Mouse (Mus musculus): Measurements from ENCODE around the gene Acer1. TPM values are rescaled to one million over a fixed set of nuclear protein-coding genes. Genes with fewer than 3 reads are reported as not detected.
A peak's percentile ranks its signal among the peaks of the same experiment; 100 is the strongest.

Acer1 gene
- total RNA-seq (2015), result not detected in 2 replicates
- total RNA-seq (2017), result 0.04 TPM in 1 of 2 replicates, not detected in the other

- no peak for ATAC-seq (ENCODE audit: poor library complexity, severe bottlenecking)
These were observed at the start of gene Acer1 for GRCm38 (mm10) chr17:56982013-56982412. Acer1 (minus strand) TSS chr17:56982126.

DNA sequence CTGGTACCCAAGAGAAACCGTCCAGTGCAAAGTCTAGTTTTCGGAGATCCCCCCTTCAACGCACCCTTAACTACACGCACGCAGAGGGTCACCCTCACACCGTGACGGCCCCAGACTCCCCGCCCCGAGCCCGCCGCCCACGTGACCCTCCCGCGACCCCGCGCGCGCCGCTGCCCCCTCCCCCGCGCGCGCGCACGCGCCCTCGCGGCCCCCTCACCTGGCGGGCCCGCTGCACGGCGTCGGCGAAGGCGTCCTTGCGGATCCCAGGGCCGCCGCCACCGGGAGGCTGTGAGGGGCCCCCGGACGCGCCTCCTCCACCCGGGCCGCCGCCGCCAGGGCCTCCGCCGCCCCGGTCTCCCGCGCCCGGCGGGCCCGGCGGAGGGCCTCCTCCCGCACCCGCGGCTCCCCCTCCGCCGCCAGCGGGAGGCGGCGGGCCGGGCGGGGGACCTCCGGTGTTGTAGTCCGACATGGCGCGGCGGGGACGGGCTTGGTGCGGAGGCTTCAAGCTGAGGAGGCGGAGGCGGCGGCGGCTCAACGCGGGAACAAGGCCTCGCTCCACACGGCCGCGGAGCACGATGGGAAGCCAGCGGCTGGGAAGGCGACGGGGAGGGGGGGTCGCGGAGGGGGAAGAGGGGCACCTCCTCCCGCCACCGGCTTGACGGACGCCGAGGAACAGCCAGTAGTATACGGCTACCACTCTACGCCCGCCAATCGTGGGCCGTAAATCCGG lies 49.2 kb upstream of the Acer1 start, which contains the start of gene Khsrp:
Gene Khsrp, minus strand, starts transcription at position 592 of the 730 bp plus-strand sequence.
- no peak for ATAC-seq (ENCODE audit: poor library complexity, severe bottlenecking)

DNA sequence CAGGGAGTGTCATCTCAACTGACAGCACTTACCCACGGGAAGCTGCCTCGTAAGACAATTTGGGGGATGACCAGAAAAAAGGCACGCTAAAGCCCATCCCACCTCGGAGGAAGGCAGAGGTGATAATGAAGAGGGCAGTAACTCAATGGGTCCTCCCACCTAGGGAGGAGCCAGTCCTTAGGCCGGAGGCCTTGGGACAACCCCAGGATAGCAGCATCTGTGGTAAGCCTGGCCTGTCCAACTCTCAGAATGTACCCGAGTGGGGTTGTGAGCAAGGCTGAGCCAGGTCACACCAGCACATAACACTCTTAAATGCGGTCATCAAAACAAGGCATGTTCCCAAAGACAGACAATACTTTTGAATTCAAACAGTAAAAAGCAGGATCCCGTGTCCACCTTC lies 47.8 kb upstream of the Acer1 start:
- no peak for ATAC-seq (ENCODE audit: poor library complexity, severe bottlenecking)

GRCm38 (mm10) chr17:57027471-57027870 lies 45.5 kb upstream of the Acer1 start:
- ATAC-seq (ENCODE audit: poor library complexity, severe bottlenecking), result no peak

DNA sequence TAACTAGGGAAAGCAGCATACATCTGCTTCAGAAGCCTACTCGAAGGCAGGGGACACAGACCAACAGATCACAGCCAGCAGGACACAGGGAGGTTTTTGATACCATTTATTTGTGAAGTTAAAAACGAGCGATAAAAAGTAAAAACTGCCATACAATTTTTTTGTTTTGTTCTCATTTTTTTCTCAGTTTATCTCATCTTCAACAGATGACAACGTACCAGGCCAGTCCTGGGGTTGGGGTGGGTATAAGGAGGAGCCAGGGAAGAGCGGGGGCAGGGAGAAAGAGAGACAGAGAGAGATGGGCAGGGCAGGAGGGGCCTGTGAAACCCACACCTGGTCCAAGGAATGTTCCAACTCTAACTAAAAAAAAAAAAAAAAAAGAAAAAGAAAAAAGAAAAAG lies 39.0 kb upstream of the Acer1 start:
- no peak for ATAC-seq (ENCODE audit: poor library complexity, severe bottlenecking)

- ATAC-seq (ENCODE audit: poor library complexity, severe bottlenecking), result no peak
These were observed 37.8 kb upstream of the Acer1 start for GRCm38 (mm10) chr17:57019693-57020092.

DNA sequence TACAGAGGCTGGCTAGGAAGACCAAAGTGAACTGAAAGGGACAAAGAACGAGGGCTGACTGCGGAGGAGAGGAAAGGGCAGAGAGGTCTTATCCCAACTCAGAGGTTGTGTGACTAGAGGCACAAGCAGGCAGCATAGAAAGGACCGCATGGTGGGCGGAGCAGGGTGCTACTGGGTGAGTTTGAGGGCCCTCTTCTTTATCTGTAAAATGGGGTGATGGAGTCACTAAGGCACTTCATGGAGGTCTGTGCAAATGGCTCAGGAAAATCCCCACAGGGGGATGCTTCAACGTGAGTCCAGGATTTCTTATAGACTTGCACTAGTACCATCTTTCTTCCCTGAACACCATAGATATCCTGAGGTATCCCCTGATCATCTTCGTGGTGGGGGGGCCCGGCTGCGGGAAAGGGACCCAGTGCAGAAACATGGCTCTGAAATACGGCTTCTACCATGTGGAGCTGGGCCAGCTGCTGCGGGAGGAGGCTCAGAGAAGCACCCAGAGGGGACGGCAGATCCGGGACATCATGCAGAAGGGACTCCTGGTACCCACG lies 30.4 kb upstream of the Acer1 start:
- ATAC-seq (ENCODE audit: poor library complexity, severe bottlenecking), result no peak

GRCm38 (mm10) chr17:57011236-57012141 lies 29.6 kb upstream of the Acer1 start, which contains the start of the genes Gtf2f1 and Gm17949:
Gtf2f1 (minus strand) TSS chr17:57011288.
Gm17949 (plus strand) TSS chr17:57011469.
- ATAC-seq (ENCODE audit: poor library complexity, severe bottlenecking), result peak; percentile 86

DNA sequence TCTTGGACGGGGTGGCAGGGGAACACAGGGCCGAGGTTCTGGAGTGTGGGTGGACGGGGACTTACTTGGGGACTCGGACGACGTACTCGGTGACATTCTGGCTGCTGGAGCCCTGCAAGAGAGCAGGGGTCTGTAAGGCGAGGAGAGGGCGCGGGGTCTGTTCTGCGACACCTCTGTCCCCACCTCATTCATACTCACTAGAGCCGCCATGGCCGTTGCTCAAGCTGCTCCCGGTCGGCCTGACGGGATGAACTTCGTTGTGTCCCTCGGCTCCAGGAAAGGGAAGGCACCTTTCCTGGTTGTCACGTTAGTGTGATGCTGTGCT lies 28.9 kb upstream of the Acer1 start:
- ATAC-seq (ENCODE audit: poor library complexity, severe bottlenecking), result peak; percentile 61

GRCm38 (mm10) chr17:57007137-57007905 lies 25.4 kb upstream of the Acer1 start:
- no peak for ATAC-seq (ENCODE audit: poor library complexity, severe bottlenecking)

DNA sequence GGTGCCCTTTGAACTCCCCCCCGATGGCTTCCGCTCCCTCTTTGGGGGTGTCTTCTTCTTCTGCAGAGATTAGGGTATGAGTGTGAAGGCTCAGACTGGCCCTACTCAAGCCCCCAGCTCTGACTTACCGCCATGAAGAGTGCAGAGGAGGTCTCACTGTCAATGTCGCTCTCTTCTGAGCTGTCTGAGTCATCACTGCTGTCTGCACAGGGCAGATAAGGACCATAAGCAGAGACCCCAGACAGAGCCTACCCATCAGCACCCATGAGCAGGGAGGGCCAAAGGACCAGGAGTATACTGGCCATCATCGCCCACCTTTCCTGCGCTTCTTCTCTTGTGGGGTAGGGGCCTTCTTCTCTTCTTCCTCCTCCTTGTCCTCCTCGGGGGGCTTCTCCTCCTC lies 22.1 kb upstream of the Acer1 start:
- no peak for ATAC-seq (ENCODE audit: poor library complexity, severe bottlenecking)

GRCm38 (mm10) chr17:57001228-57001627 lies 19.3 kb upstream of the Acer1 start:
- ATAC-seq (ENCODE audit: poor library complexity, severe bottlenecking), result no peak

DNA sequence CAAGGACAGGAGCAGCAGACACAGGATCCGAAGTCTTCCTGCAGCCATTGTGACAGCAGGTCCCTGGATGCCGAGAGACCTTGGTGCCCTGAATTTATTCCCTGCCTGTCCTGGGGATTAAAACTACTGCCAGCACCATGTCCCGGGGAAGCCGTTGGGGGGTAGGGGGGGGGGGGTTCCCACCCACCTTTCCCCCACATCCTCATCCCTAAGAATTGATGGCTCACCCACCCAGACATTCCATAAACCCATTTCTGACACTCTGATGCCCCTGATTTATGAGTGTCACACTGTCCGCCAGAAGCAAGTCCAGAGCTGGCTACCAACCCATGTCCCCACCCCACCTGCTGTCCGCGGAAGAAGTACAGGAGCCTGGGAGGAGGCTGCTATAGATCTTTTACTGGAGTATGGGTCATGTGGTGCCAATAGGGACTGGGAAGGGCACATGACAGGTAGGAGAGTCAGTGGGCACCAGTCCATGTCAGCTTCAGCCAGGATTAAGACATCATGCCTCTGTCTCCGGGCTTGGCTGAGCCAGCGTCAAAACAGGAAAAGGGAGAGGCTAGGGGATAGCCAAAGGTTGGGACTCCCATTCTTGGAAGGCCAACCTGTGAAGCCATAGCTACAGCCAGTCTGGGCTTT lies 18.2 kb upstream of the Acer1 start, which contains the start of gene Pspn:
Gene Pspn, minus strand, starts transcription at position 51 of the 642 bp plus-strand sequence.
- ATAC-seq (ENCODE audit: poor library complexity, severe bottlenecking), result no peak

DNA sequence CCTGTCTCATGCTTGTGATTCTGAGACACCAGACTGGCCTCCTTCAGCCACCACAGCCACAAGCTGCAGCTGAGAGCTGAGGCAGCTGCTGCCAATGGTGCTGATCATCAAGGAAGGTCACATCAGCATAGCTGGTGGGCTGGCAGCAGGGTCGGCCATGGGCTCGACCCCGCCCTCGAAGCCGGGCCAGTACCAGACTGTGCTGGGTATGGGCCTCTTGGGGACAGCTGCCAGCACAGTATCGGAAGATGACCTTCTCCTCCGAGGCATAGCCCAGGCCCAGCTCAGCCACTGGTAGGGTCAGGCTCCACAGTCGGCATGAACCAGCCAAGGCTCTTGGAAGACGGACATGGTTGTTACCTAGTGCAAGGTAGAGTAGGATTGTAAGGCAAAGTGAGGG lies 17.5 kb upstream of the Acer1 start:
- no peak for ATAC-seq (ENCODE audit: poor library complexity, severe bottlenecking)

GRCm38 (mm10) chr17:56997029-56997667 lies 15.2 kb upstream of the Acer1 start, which contains the start of gene Alkbh7:
Alkbh7 (plus strand) TSS chr17:56997339.
- peak; percentile 98 for ATAC-seq (ENCODE audit: poor library complexity, severe bottlenecking)

DNA sequence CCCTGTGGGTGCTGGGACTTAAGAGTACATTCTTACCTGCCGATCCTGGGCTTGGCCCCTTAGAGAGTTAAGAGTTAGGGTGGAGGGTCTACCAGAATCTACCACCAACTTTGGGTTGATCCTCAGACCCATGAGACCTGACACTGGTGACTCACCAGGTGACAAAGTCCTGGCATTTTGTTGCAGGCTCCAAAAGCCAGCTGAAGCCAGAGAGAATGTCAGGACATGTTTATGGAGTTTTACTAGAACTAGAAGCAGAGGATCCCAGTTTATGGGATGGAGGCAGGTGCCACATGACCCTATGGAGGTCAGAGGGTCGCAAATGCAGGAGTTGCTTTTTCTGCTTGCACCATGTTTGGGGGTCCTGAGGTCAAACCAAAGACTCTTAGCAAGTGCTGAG lies 14.6 kb upstream of the Acer1 start:
- ATAC-seq (ENCODE audit: poor library complexity, severe bottlenecking), result no peak

- ATAC-seq (ENCODE audit: poor library complexity, severe bottlenecking), result no peak
These were observed 13.1 kb upstream of the Acer1 start for GRCm38 (mm10) chr17:56995046-56995445.

- no peak for ATAC-seq (ENCODE audit: poor library complexity, severe bottlenecking)
These were observed 9.0 kb upstream of the Acer1 start for GRCm38 (mm10) chr17:56990966-56991365.

- ATAC-seq (ENCODE audit: poor library complexity, severe bottlenecking), result peak; percentile 97
These were observed 8.3 kb upstream of the Acer1 start, which contains the start of gene Clpp for GRCm38 (mm10) chr17:56990115-56990746. Clpp (plus strand) TSS chr17:56990305.
